Comparison of ENCODE assay signal across 8 mouse cellular contexts in genomic region chr11:115766981-115767380, GRCm38 (mm10). TPM values are rescaled to one million over a fixed set of nuclear protein-coding genes. Genes with fewer than 3 reads are reported as not detected.
A peak's percentile ranks its signal among the peaks of the same experiment; 100 is the strongest.
DNase-seq lines count a peak whose midpoint lies in the region; ATAC-seq lines count a peak whose summit lies in the region.

No protein-coding gene starts in this region.

- no peaks in the 10 kb centered on the region for H3K27me3 ChIP-seq in heart, embryonic 11.5 days (ENCODE audit: control insufficient read depth, insufficient read depth, low read length)
- no peaks in the 10 kb centered on the region for H3K27me3 ChIP-seq in forebrain, embryonic 15.5 days
- H3K27me3 ChIP-seq in kidney, embryonic 16.5 days (ENCODE audit: insufficient read depth, low read length): no peaks in the 10 kb centered on the region
- H3K27me3 ChIP-seq in midbrain, embryonic 15.5 days (replicated peaks): no peaks in the 10 kb centered on the region

- H3K4me2 ChIP-seq in heart, embryonic 11.5 days: peak overlapping the region; percentile 76
- peak overlapping the region; percentile 45; the same call in 1 of the 2 replicates for H3K4me2 ChIP-seq in forebrain, embryonic 15.5 days (replicated peaks)
- H3K4me2 ChIP-seq in kidney, embryonic 16.5 days (replicated peaks; ENCODE audit: low read depth, low read length): peak overlapping the region; percentile 72
- H3K4me2 ChIP-seq in midbrain, embryonic 15.5 days: peak overlapping the region; percentile 61

- no peak for ATAC-seq in heart, embryonic 11.5 days (replicated peaks; ENCODE audit: insufficient number of reproducible peaks, low FRiP score, low TSS enrichment)
- no peak for ATAC-seq in forebrain, embryonic 15.5 days (replicated peaks)
- ATAC-seq in kidney, embryonic 16.5 days (ENCODE audit: low FRiP score, low TSS enrichment): no peak
- ATAC-seq in midbrain, embryonic 15.5 days (replicated peaks): no peak
- ATAC-seq in cerebellum, adult (ENCODE audit: insufficient number of reproducible peaks, low FRiP score, low TSS enrichment): no peak
- ATAC-seq in megakaryocyte progenitor cell, adult 5-6 weeks (replicated peaks; ENCODE audit: poor library complexity): no peak

- H3K4me1 ChIP-seq in heart, embryonic 11.5 days (ENCODE audit: control insufficient read depth, insufficient read depth, low read length): peaks cover 25% of the 10 kb centered on the region
- peaks cover 37% of the 10 kb centered on the region for H3K4me1 ChIP-seq in forebrain, embryonic 15.5 days
- H3K4me1 ChIP-seq in kidney, embryonic 16.5 days (ENCODE audit: insufficient read depth, low read length): peaks cover 30% of the 10 kb centered on the region
- peaks cover 31% of the 10 kb centered on the region for H3K4me1 ChIP-seq in midbrain, embryonic 15.5 days

- H3K27ac ChIP-seq in heart, embryonic 11.5 days (ENCODE audit: low read depth, low read length): peak overlapping the region; percentile 93
- no peak overlapping the region for H3K27ac ChIP-seq in forebrain, embryonic 15.5 days (replicated peaks)
- H3K27ac ChIP-seq in kidney, embryonic 16.5 days (ENCODE audit: low read length): peak overlapping the region; percentile 91
- H3K27ac ChIP-seq in midbrain, embryonic 15.5 days: no peak overlapping the region; the same call in 1 of the 2 replicates

- no peak for DNase-seq in heart, adult 9 months (ENCODE audit: low spot score in 2 of 2)
- no peak for DNase-seq in spleen, adult 12 weeks (ENCODE audit: low spot score)

- H3K9me3 ChIP-seq in heart, embryonic 11.5 days (replicated peaks; ENCODE audit: control insufficient read depth, low read length): no peaks in the 10 kb centered on the region
- H3K9me3 ChIP-seq in forebrain, embryonic 15.5 days: no peaks in the 10 kb centered on the region
- no peaks in the 10 kb centered on the region for H3K9me3 ChIP-seq in kidney, embryonic 16.5 days (ENCODE audit: low read length)
- H3K9me3 ChIP-seq in midbrain, embryonic 15.5 days: no peaks in the 10 kb centered on the region

- peak overlapping the region; percentile 70 for H3K4me3 ChIP-seq in heart, embryonic 11.5 days (ENCODE audit: low read depth, low read length)
- H3K4me3 ChIP-seq in forebrain, embryonic 15.5 days: no peak overlapping the region
- peak overlapping the region; percentile 92 for H3K4me3 ChIP-seq in kidney, embryonic 16.5 days (ENCODE audit: low read length)
- H3K4me3 ChIP-seq in midbrain, embryonic 15.5 days: no peak overlapping the region

- H3K36me3 ChIP-seq in heart, embryonic 11.5 days (ENCODE audit: control insufficient read depth, insufficient read depth, low read length): no peaks in the 10 kb centered on the region
- no peaks in the 10 kb centered on the region for H3K36me3 ChIP-seq in forebrain, embryonic 15.5 days
- no peaks in the 10 kb centered on the region for H3K36me3 ChIP-seq in kidney, embryonic 16.5 days (ENCODE audit: insufficient read depth, low read length)
- H3K36me3 ChIP-seq in midbrain, embryonic 15.5 days (replicated peaks): no peaks in the 10 kb centered on the region

- 75% methylated on average over 8 of the region's 8 CpGs for WGBS in heart, embryonic 11.5 days (ENCODE audit: insufficient replicate concordance)
- WGBS in forebrain, embryonic 15.5 days: 87% methylated on average over 8 of the region's 8 CpGs
- WGBS in kidney, embryonic 16.5 days: 69% methylated on average over 8 of the region's 8 CpGs
- 80% methylated on average over 8 of the region's 8 CpGs for WGBS in midbrain, embryonic 15.5 days

- H3K9ac ChIP-seq in heart, embryonic 11.5 days (ENCODE audit: low read depth, low read length): peak overlapping the region; percentile 93
- no peak overlapping the region for H3K9ac ChIP-seq in forebrain, embryonic 15.5 days (replicated peaks)
- H3K9ac ChIP-seq in kidney, embryonic 16.5 days (replicated peaks; ENCODE audit: low read length): peak overlapping the region; percentile 93
- H3K9ac ChIP-seq in midbrain, embryonic 15.5 days: no peak overlapping the region

RNA-seq across cellular contexts. Expression of gene Tmem94, which starts 1.7 kb away (rescaled TPM):
- polyA plus RNA-seq in heart, embryonic 11.5 days (2014; fragmentation: Nextera tagmentation; extraction: Ambion mirVana): 22.9 and 25.1 TPM in 2 replicates
- polyA plus RNA-seq in forebrain, embryonic 15.5 days (2015; fragmentation: Nextera tagmentation; extraction: Ambion mirVana): 27.6 and 29.8 TPM in 2 replicates
- polyA plus RNA-seq in kidney, embryonic 16.5 days (2015; fragmentation: Nextera tagmentation; extraction: Ambion mirVana): 33.4 and 34.5 TPM in 2 replicates
- 28.4 and 31.0 TPM in 2 replicates for polyA plus RNA-seq in midbrain, embryonic 15.5 days (2015; fragmentation: Nextera tagmentation; extraction: Ambion mirVana)
- 18.3 and 19.0 TPM in 2 replicates for total RNA-seq in megakaryocyte progenitor cell, adult 5-6 weeks (2015)
- total RNA-seq in megakaryocyte progenitor cell, adult 5-6 weeks (2017): 22.9 and 24.9 TPM in 2 replicates

RNA-seq across cellular contexts. Expression of gene Caskin2, which starts 46.5 kb away (rescaled TPM):
- 17.4 and 18.1 TPM in 2 replicates for polyA plus RNA-seq in heart, embryonic 11.5 days (2014; fragmentation: Nextera tagmentation; extraction: Ambion mirVana)
- 7.8 and 7.9 TPM in 2 replicates for polyA plus RNA-seq in forebrain, embryonic 15.5 days (2015; fragmentation: Nextera tagmentation; extraction: Ambion mirVana)
- 21.5 and 23.6 TPM in 2 replicates for polyA plus RNA-seq in kidney, embryonic 16.5 days (2015; fragmentation: Nextera tagmentation; extraction: Ambion mirVana)
- polyA plus RNA-seq in midbrain, embryonic 15.5 days (2015; fragmentation: Nextera tagmentation; extraction: Ambion mirVana): 9.4 and 11.1 TPM in 2 replicates
- 2.7 and 4.3 TPM in 2 replicates for total RNA-seq in megakaryocyte progenitor cell, adult 5-6 weeks (2015)
- 1.5 and 3.5 TPM in 2 replicates for total RNA-seq in megakaryocyte progenitor cell, adult 5-6 weeks (2017)

RNA-seq across cellular contexts. Expression of gene Tsen54, which starts 47.5 kb away (rescaled TPM):
- 20.8 TPM in 2 replicates for polyA plus RNA-seq in heart, embryonic 11.5 days (2014; fragmentation: Nextera tagmentation; extraction: Ambion mirVana)
- 24.2 and 25.9 TPM in 2 replicates for polyA plus RNA-seq in forebrain, embryonic 15.5 days (2015; fragmentation: Nextera tagmentation; extraction: Ambion mirVana)
- 48.1 and 50.2 TPM in 2 replicates for polyA plus RNA-seq in kidney, embryonic 16.5 days (2015; fragmentation: Nextera tagmentation; extraction: Ambion mirVana)
- polyA plus RNA-seq in midbrain, embryonic 15.5 days (2015; fragmentation: Nextera tagmentation; extraction: Ambion mirVana): 24.8 and 27.9 TPM in 2 replicates
- total RNA-seq in megakaryocyte progenitor cell, adult 5-6 weeks (2015): 4.0 and 9.0 TPM in 2 replicates
- total RNA-seq in megakaryocyte progenitor cell, adult 5-6 weeks (2017): 10.9 and 15.0 TPM in 2 replicates

RNA-seq across cellular contexts. Expression of gene Llgl2, which starts 56.9 kb away (rescaled TPM):
- 21.5 and 22.4 TPM in 2 replicates for polyA plus RNA-seq in heart, embryonic 11.5 days (2014; fragmentation: Nextera tagmentation; extraction: Ambion mirVana)
- 1.0 and 1.1 TPM in 2 replicates for polyA plus RNA-seq in forebrain, embryonic 15.5 days (2015; fragmentation: Nextera tagmentation; extraction: Ambion mirVana)
- 58.3 and 64.5 TPM in 2 replicates for polyA plus RNA-seq in kidney, embryonic 16.5 days (2015; fragmentation: Nextera tagmentation; extraction: Ambion mirVana)
- polyA plus RNA-seq in midbrain, embryonic 15.5 days (2015; fragmentation: Nextera tagmentation; extraction: Ambion mirVana): 0.84 and 1.0 TPM in 2 replicates
- 3.3 and 4.1 TPM in 2 replicates for total RNA-seq in megakaryocyte progenitor cell, adult 5-6 weeks (2015)
- total RNA-seq in megakaryocyte progenitor cell, adult 5-6 weeks (2017): 3.0 and 4.8 TPM in 2 replicates

RNA-seq across cellular contexts. Expression of gene Grb2, which starts 58.6 kb away (rescaled TPM):
- polyA plus RNA-seq in heart, embryonic 11.5 days (2014; fragmentation: Nextera tagmentation; extraction: Ambion mirVana): 42.7 and 56.3 TPM in 2 replicates
- polyA plus RNA-seq in forebrain, embryonic 15.5 days (2015; fragmentation: Nextera tagmentation; extraction: Ambion mirVana): 180 and 199 TPM in 2 replicates
- 86.5 and 87.0 TPM in 2 replicates for polyA plus RNA-seq in kidney, embryonic 16.5 days (2015; fragmentation: Nextera tagmentation; extraction: Ambion mirVana)
- polyA plus RNA-seq in midbrain, embryonic 15.5 days (2015; fragmentation: Nextera tagmentation; extraction: Ambion mirVana): 173 and 176 TPM in 2 replicates
- 78.1 and 85.5 TPM in 2 replicates for total RNA-seq in megakaryocyte progenitor cell, adult 5-6 weeks (2015)
- total RNA-seq in megakaryocyte progenitor cell, adult 5-6 weeks (2017): 48.5 and 51.7 TPM in 2 replicates

Comparison
In these comparisons a context has a peak if more than half of its experiments do, and no peak if none do; other contexts are left out.
1. H3K27ac ChIP-seq: peak in heart, embryonic 11.5 days (single experiment) and kidney, embryonic 16.5 days (single experiment); none in forebrain, embryonic 15.5 days (single experiment) and midbrain, embryonic 15.5 days (single experiment).
2. H3K4me3 ChIP-seq: peak in heart, embryonic 11.5 days (single experiment) and kidney, embryonic 16.5 days (single experiment); none in forebrain, embryonic 15.5 days (single experiment) and midbrain, embryonic 15.5 days (single experiment).
3. H3K9ac ChIP-seq: peak in heart, embryonic 11.5 days (single experiment) and kidney, embryonic 16.5 days (single experiment); none in forebrain, embryonic 15.5 days (single experiment) and midbrain, embryonic 15.5 days (single experiment).
4. Peak in every context shown above with its lines, with median percentiles within 50 percentile points of each other: H3K4me2 ChIP-seq.